Mouse (Mus musculus) MEL (cell line): Measurements from ENCODE around the gene Birc5. TPM values are rescaled to one million over a fixed set of nuclear protein-coding genes. Genes with fewer than 3 reads are reported as not detected.
A peak's percentile ranks its signal among the peaks of the same experiment; 100 is the strongest.

Experiments used
- DNase-seq: peaks from one replicate; pipeline ENCODE4 v3.0.0; 2011; ENCODE audit warnings: low read depth, low spot score
- H3K27ac ChIP-seq: 2 replicates; pipeline ENCODE4 v1.5.1; 2012; ENCODE audit warnings: low read depth, mild to moderate bottlenecking, control low read depth, low read length, moderate library complexity; ENCODE audit not compliant: control insufficient read depth
- H3K27me3 ChIP-seq, 2 experiments: fragments of 150-350 bp in 1 of 2; sonication (generic) in 1 of 2; 2 replicates each; pipeline ENCODE4 v1.6.1; 2012; ENCODE audit warnings: low read length in 2 of 2, mild to moderate bottlenecking in 2 of 2, improper control_type of control experiment in 1 of 2, moderate library complexity in 1 of 2; ENCODE audit not compliant: insufficient read depth in 2 of 2, control insufficient read depth in 1 of 2
- H3K36me3 ChIP-seq, 2 experiments: 2 replicates each; pipeline ENCODE4 v1.6.1; 2012 to 2014; ENCODE audit warnings: low read length in 2 of 2, improper control_type of control experiment in 1 of 2, inconsistent platforms in 1 of 2, mild to moderate bottlenecking in 1 of 2; ENCODE audit not compliant: insufficient read depth in 2 of 2, control insufficient read depth in 1 of 2
- H3K4me1 ChIP-seq, 2 experiments: fragments of 150-350 bp in 1 of 2; sonication (generic) in 1 of 2; 2 replicates each; pipeline ENCODE4 v1.6.1; 2012; ENCODE audit warnings: low read length in 2 of 2, improper control_type of control experiment in 1 of 2, mild to moderate bottlenecking in 1 of 2; ENCODE audit not compliant: insufficient read depth in 2 of 2, control insufficient read depth in 1 of 2
- H3K4me3 ChIP-seq, 2 experiments: fragments of 150-350 bp in 1 of 2; sonication (generic) in 1 of 2; 2 replicates each; pipeline ENCODE4 v1.5.1; 2012; ENCODE audit warnings: low read depth in 2 of 2, low read length in 2 of 2, mild to moderate bottlenecking in 2 of 2, moderate library complexity in 2 of 2, control low read depth in 1 of 2, improper control_type of control experiment in 1 of 2; ENCODE audit not compliant: control insufficient read depth in 1 of 2, insufficient read depth in 1 of 2
- H3K79me2 ChIP-seq: 2 replicates; pipeline ENCODE4 v1.6.1; 2012; ENCODE audit warnings: mild to moderate bottlenecking, low read length, moderate library complexity; ENCODE audit not compliant: control insufficient read depth, poor library complexity, insufficient read depth
- H3K9ac ChIP-seq: 2 replicates; pipeline ENCODE4 v1.6.1; 2012; ENCODE audit warnings: low read depth, mild to moderate bottlenecking, control low read depth, low read length, moderate library complexity; ENCODE audit not compliant: control insufficient read depth, poor library complexity, severe bottlenecking
- H3K9me3 ChIP-seq: fragments of 150-350 bp; sonication (generic); replicated peaks from 2 replicates; pipeline ENCODE4 v1.6.1; 2012; ENCODE audit warnings: mild to moderate bottlenecking, low read length, improper control_type of control experiment, moderate library complexity; ENCODE audit not compliant: insufficient read depth
- CTCF ChIP-seq, 3 experiments: IDR thresholded peaks in 2 of 3; conservative IDR thresholded peaks in 1 of 3; 2 replicates each; pipeline ENCODE4 v1.5.1; 2011 to 2012; ENCODE audit warnings: low read length in 3 of 3, low read depth in 2 of 3, mild to moderate bottlenecking in 2 of 3, improper control_type of control experiment in 1 of 3, inconsistent platforms in 1 of 3, mixed read lengths in 1 of 3, moderate library complexity in 1 of 3; ENCODE audit not compliant: control insufficient read depth in 1 of 3, insufficient read depth in 1 of 3, poor library complexity in 1 of 3, severe bottlenecking in 1 of 3
- E2F4 ChIP-seq: IDR thresholded peaks from 2 replicates; pipeline ENCODE4 v1.6.1; 2011; ENCODE audit warnings: low read depth, low read length, improper control_type of control experiment, borderline replicate concordance
- ELF1 ChIP-seq: IDR thresholded peaks from 2 replicates; pipeline ENCODE4 v1.6.1; 2014; ENCODE audit warnings: low read depth, mild to moderate bottlenecking, inconsistent platforms, low read length, improper control_type of control experiment, moderate library complexity
- EP300 ChIP-seq, 2 experiments: IDR thresholded peaks; 2 replicates each; pipeline ENCODE4 v1.6.1; 2011; ENCODE audit warnings: improper control_type of control experiment in 2 of 2, low read length in 2 of 2, low read depth in 1 of 2, mild to moderate bottlenecking in 1 of 2
- HCFC1 ChIP-seq: IDR thresholded peaks from 2 replicates; pipeline ENCODE4 v1.6.1; 2012; ENCODE audit warnings: low read depth, mild to moderate bottlenecking, inconsistent platforms, low read length, improper control_type of control experiment, moderate library complexity
- KAT2A ChIP-seq: conservative IDR thresholded peaks from 2 replicates; pipeline ENCODE4 v1.6.1; 2012; ENCODE audit warnings: low read depth, low read length, improper control_type of control experiment, inconsistent platforms
- MAFK ChIP-seq: IDR thresholded peaks from 2 replicates; pipeline ENCODE4 v1.6.1; 2011; ENCODE audit warnings: low read depth, mild to moderate bottlenecking, low read length, improper control_type of control experiment, borderline replicate concordance
- MAX ChIP-seq: IDR thresholded peaks from 2 replicates; pipeline ENCODE4 v1.6.1; 2011; ENCODE audit warnings: low read length, improper control_type of control experiment
- MXI1 ChIP-seq: IDR thresholded peaks from 2 replicates; pipeline ENCODE4 v1.6.1; 2011; ENCODE audit warnings: mild to moderate bottlenecking, low read depth, low read length, improper control_type of control experiment
- MYB ChIP-seq: IDR thresholded peaks from 2 replicates; pipeline ENCODE4 v1.6.1; 2011; ENCODE audit warnings: mild to moderate bottlenecking, low read depth, low read length, improper control_type of control experiment
- NRF1 ChIP-seq: IDR thresholded peaks from 2 replicates; pipeline ENCODE4 v1.6.1; 2014; ENCODE audit warnings: low read depth, mild to moderate bottlenecking, inconsistent platforms, low read length, improper control_type of control experiment, moderate library complexity; ENCODE audit not compliant: poor library complexity, insufficient read depth, severe bottlenecking
- POLR2A ChIP-seq, 2 experiments: IDR thresholded peaks; 2 replicates each; pipeline ENCODE4 v1.6.1; 2011 to 2012; ENCODE audit warnings: low read length in 2 of 2, mild to moderate bottlenecking in 2 of 2, control low read depth in 1 of 2, improper control_type of control experiment in 1 of 2, low read depth in 1 of 2, moderate library complexity in 1 of 2; ENCODE audit not compliant: control insufficient read depth in 1 of 2, insufficient read depth in 1 of 2, poor library complexity in 1 of 2
- POLR2AphosphoS2 ChIP-seq: IDR thresholded peaks from 2 replicates; pipeline ENCODE4 v1.6.1; 2011; ENCODE audit warnings: low read length, improper control_type of control experiment
- POLR2AphosphoS5 ChIP-seq: IDR thresholded peaks from 2 replicates; pipeline ENCODE4 v1.6.1; 2012; ENCODE audit warnings: low read depth, borderline replicate concordance, mild to moderate bottlenecking, inconsistent platforms, low read length, moderate library complexity, mixed read lengths
- RAD21 ChIP-seq: IDR thresholded peaks from 2 replicates; pipeline ENCODE4 v1.6.1; 2011; ENCODE audit warnings: mild to moderate bottlenecking, low read depth, low read length, improper control_type of control experiment
- RCOR1 ChIP-seq: IDR thresholded peaks from 2 replicates; pipeline ENCODE4 v1.6.1; 2012; ENCODE audit warnings: low read depth, mild to moderate bottlenecking, inconsistent platforms, low read length, improper control_type of control experiment
- SIN3A ChIP-seq: IDR thresholded peaks from 2 replicates; pipeline ENCODE4 v1.6.1; 2012; ENCODE audit warnings: low read length, improper control_type of control experiment, inconsistent platforms
- SMC3 ChIP-seq: IDR thresholded peaks from 2 replicates; pipeline ENCODE4 v1.6.1; 2011; ENCODE audit warnings: low read depth, low read length, improper control_type of control experiment
- UBTF ChIP-seq: IDR thresholded peaks from 2 replicates; pipeline ENCODE4 v1.6.1; 2012; ENCODE audit warnings: low read depth, mild to moderate bottlenecking, inconsistent platforms, low read length, improper control_type of control experiment, moderate library complexity, borderline replicate concordance; ENCODE audit not compliant: insufficient read depth
- USF2 ChIP-seq, 2 experiments: IDR thresholded peaks; 2 replicates each; pipeline ENCODE4 v1.6.1; 2011 to 2012; ENCODE audit warnings: improper control_type of control experiment in 2 of 2, low read length in 2 of 2, borderline replicate concordance in 1 of 2, inconsistent platforms in 1 of 2, low read depth in 1 of 2, mild to moderate bottlenecking in 1 of 2; ENCODE audit not compliant: insufficient read depth in 1 of 2
- ZC3H11A ChIP-seq: IDR thresholded peaks from 2 replicates; pipeline ENCODE4 v1.6.1; 2012; ENCODE audit warnings: low read depth, mild to moderate bottlenecking, inconsistent platforms, low read length, improper control_type of control experiment
- ZKSCAN1 ChIP-seq: IDR thresholded peaks from 2 replicates; pipeline ENCODE4 v1.6.1; 2012; ENCODE audit warnings: low read depth, mild to moderate bottlenecking, inconsistent platforms, low read length, improper control_type of control experiment, moderate library complexity
- polyA plus RNA-seq, 2 experiments: library from polyadenylated mRNA; stranded (reverse) in 1 of 2; unstranded in 1 of 2; fragments of >175 nt in 1 of 2; fragments of >200 nt in 1 of 2; gene quantifications; 2 replicates each; pipeline versions ENCODE4 v1.2.1 to v1.2.4; 2012; ENCODE audit warnings: low replicate concordance in 2 of 2, low read depth in 1 of 2; ENCODE audit not compliant: insufficient read length in 2 of 2, insufficient read depth in 1 of 2, missing spikeins in 1 of 2
- total RNA-seq: library from RNA; depleted of rRNA; stranded (reverse); fragments of 300-350 nt; gene quantifications from 2 replicates; pipeline ENCODE4 v1.2.3, GENCODE M21; 2012

The Birc5 gene
- total and polyA plus RNA-seq, 3 experiments, result 214 to 242 TPM; not detected in 1

- TF ChIP-seq E2F4 (no peak), CTCF (IDR thresholded peaks at IDR 0.05 in 2 of 3, conservative IDR thresholded peaks at IDR 0.05 in 1 of 3; ENCODE audit: control insufficient read depth in 1 of 3, insufficient read depth in 1 of 3, low read depth in 2 of 3, low read length in 3 of 3, poor library complexity in 1 of 3, severe bottlenecking in 1 of 3) (peak; percentile 32 to 48 (median 33); a peak in 5 of 6 replicates), HCFC1 (peak; percentile 41; the same call in 1 of the 2 replicates), SIN3A (peak; percentile 76), NRF1 (no peak), MXI1 (no peak; the same call in 1 of the 2 replicates), USF2 (IDR thresholded peaks at IDR 0.05; ENCODE audit: borderline replicate concordance in 1 of 2, insufficient read depth in 1 of 2, low read depth in 1 of 2, low read length in 2 of 2) (no peak), ELF1 (peak; percentile 85), UBTF (peak; percentile 88; the same call in 1 of the 2 replicates)
Observed at GRCm38 (mm10) chr11:117810401-117811046, 38.5 kb upstream of the Birc5 start (continued).

- Histone ChIP-seq H3K4me1 (peaks cover 4 to 11% of the 10 kb centered on the region in 2 experiments), H3K9ac (no peak overlapping the region), H3K9me3 (no peaks in the 10 kb centered on the region), H3K27me3 (no peaks in the 10 kb centered on the region), H3K36me3 (peaks cover 3 to 8% of the 10 kb centered on the region in 2 experiments; a peak in 2 of 4 replicates), H3K4me3 (no peak overlapping the region), H3K27ac (no peak overlapping the region)
- DNase-seq, result peak; percentile 30
- TF ChIP-seq SIN3A (no peak), CTCF (IDR thresholded peaks at IDR 0.05 in 2 of 3, conservative IDR thresholded peaks at IDR 0.05 in 1 of 3; ENCODE audit: control insufficient read depth in 1 of 3, insufficient read depth in 1 of 3, low read depth in 2 of 3, low read length in 3 of 3, poor library complexity in 1 of 3, severe bottlenecking in 1 of 3) (no peak), RCOR1 (no peak), ZC3H11A (no peak), EP300 (IDR thresholded peaks at IDR 0.05; ENCODE audit: low read depth in 1 of 2, low read length in 2 of 2) (no peak), ZKSCAN1 (no peak), USF2 (IDR thresholded peaks at IDR 0.05; ENCODE audit: borderline replicate concordance in 1 of 2, insufficient read depth in 1 of 2, low read depth in 1 of 2, low read length in 2 of 2) (no peak), MAFK (no peak), POLR2AphosphoS2 (no peak; the same call in 1 of the 2 replicates), POLR2A (IDR thresholded peaks at IDR 0.05; ENCODE audit: control insufficient read depth in 1 of 2, insufficient read depth in 1 of 2, low read depth in 1 of 2, low read length in 2 of 2, poor library complexity in 1 of 2) (no peak), UBTF (no peak), MXI1 (no peak), POLR2AphosphoS5 (no peak), MYB (no peak), MAX (no peak), SMC3 (no peak), RAD21 (no peak), KAT2A (no peak)
- TF ChIP-seq, all 39 proteins: peak for 0
- H3K79me2 ChIP-seq, result peaks cover 36% of the 10 kb centered on the region
Observed at GRCm38 (mm10) chr11:117813867-117814266, 35.2 kb upstream of the Birc5 start.
